Mouse (Mus musculus) natural killer cell, adult 2 months (primary cell): ENCODE measurements around the gene Tnf.
A peak's percentile ranks its signal among the peaks of the same experiment; 100 is the strongest.

Experiments
- DNase-seq, 2 experiments: peaks; one replicate each; pipeline ENCODE4 v3.0.0; 2022; ENCODE audit warnings: low spot score in 2 of 2

Gene Tnf

DNA sequence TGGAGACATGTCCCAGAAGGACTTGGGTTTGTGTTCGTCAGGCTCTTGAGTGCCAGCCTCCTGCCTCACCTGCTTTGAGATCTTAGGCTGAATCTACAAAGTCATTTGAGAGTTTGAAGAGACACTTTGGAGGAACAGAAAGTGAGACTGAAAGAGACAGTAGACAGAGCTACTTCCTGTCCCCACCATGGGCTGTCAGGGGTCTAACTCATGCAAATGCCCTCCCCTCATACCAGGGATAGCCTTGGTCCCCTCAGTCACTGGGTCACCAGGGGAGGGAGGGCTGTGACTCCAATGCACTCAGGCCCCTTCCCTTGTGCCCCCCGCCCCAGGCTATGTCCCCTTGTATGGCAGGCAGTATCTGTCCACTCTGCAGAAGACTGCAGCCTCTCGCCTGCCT lies 28.5 kb downstream of the Tnf start:
- DNase-seq, result peak in 1 of 2 experiments; percentile 65

DNA sequence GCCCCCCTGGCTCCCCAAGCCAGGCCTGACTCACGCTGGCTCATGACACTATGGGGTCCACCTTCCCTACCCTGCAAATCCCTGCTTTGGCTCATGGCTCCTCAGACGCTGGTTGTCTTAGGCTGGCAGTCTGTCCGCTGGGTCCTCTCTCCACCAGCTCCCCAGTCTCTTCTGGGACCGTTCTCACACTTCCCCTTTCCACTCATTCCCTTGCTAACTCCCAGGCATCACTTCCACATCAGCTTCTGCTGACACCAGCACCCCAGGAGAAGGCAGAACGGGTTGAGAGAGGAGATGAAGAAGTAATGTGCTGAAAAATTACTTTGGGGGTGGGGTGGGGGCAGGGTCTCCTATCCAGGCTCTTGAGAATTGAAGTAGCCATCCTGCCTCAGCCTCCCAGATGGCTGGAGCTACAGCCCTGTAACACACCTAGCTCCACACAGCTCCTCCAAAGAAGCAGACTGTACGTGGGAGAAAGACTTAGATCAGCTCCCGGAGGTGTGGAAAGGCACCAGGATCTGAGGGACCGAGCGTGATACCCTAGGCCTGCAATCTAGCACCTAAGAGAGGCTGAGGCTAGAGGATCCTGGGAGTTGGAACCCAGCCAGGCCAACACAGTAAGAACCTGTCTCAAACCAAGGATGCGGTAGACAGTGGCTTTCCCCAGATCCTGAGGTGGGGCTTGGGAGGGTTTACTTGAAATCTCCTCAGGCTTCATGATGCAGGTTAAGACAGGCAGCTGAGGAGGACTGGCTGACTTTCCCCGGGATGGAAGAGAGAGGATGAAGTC lies 29.2 kb downstream of the Tnf start:
- DNase-seq, result no peak

DNA sequence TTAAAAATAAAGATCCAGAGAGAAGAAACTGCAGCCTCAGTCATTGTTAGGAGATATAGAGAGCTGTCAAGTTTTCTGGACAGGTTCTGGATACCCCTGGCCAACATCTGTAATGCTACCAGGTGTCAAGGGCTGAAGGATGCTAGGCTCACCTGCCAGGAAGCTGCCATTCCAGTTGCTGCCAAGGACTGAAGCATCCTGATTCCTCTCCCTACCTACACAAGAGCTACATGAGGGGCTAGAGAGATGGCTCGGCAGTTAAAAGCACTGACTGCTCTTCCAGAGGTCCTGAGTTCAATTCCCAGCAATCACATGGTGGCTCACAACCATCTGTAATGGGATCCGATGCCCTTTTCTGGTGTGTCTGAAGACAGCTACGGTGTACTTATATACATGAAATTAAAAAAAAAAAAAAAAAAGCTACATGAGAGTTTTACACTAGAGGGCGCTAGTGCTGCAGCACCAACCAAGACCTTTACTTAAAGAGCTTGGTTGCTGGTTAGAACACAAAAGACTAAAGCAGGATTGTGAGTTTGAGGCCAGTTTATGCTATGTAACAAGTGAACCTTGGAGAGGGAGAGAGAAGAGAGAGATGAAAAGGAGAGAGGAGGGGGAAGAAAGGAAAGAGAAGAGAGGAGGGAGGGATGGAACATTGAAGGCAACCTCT lies 33.1 kb downstream of the Tnf start:
- DNase-seq, result peak in 1 of 2 experiments; percentile 52

DNA sequence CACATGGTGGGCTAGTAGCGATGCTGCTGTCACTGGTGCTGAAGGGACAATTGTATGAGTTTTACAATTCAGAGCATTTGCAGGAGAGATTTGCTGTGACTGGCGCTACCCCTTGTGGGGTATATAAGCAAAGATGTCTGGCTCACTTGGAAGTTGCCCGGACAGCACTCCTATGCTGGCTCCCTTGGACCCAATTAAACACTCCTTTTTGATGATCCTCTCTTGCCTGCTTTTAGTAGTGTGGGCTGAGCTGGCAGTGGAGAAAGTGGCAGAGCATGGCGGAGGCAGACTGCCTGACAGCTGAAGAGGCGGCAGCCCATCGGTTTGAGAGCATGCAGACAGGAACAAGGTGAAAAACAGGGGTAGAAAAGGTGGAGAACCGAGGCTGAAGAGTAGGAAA lies 34.0 kb downstream of the Tnf start:
- DNase-seq, result no peak

DNA sequence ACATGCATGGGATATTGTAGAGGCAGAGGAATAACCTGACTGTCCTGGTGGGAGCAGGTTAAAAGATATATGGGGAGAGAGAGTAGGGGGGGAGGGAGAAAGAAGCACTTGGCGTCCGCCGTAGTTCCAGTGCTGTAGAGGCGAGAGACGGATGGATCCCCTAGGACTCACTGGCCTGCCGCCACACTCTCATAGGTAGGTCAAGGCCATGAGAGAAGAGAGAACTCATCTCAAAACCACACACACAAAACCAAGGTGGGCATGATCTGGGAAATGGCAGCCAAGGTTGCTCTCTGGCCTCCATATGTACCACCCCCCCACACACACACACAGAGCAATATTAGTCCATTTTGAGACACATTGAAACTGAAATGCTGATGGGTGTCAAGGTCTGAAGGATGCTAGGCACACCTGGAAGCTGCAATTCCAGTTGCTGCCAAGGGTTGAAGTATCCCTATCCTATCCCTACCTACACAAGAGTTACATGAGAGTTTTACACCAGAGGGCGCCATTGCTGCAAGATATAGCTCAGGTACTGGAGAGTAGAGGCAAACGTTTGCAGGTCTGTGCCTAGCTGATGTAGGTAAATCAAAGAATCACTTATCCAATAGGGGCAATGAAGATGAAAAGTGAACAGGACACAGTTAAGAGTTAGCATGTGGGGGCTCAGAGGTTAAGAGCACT lies 35.3 kb downstream of the Tnf start:
- DNase-seq, result peak; percentile 67 to 79

DNA sequence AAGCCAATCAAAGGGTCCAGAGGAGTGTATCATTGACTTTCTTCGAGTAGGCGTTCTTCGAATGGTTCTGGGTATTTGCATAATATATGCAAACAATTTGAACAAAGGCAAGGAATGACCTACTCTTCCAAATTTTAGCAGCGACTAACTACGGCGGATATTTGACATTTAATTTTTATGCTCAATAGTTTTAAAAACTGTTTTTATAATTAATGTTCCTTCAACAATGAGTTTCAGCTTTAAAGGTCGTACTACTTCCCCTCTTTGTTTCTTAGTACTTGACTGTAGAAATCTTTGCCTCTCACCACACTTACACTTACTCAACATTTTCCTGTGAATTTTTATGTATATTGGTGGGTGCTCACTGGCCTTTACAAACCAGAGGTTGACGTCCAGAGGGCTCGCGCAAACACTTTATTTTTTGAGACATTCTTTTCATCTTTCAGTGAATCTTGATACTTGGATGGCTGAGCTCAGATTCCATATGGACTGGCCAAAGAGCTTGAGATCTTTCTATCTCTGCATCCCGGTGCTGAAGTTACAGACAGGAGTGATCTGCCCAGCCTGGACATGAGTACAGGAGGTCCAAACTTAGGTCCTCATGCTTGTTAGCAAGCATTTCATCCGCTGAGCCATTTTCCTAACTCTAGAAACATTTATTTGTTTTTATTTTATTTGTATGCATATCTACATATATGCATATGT lies 36.2 kb downstream of the Tnf start:
- no peak for DNase-seq

DNA sequence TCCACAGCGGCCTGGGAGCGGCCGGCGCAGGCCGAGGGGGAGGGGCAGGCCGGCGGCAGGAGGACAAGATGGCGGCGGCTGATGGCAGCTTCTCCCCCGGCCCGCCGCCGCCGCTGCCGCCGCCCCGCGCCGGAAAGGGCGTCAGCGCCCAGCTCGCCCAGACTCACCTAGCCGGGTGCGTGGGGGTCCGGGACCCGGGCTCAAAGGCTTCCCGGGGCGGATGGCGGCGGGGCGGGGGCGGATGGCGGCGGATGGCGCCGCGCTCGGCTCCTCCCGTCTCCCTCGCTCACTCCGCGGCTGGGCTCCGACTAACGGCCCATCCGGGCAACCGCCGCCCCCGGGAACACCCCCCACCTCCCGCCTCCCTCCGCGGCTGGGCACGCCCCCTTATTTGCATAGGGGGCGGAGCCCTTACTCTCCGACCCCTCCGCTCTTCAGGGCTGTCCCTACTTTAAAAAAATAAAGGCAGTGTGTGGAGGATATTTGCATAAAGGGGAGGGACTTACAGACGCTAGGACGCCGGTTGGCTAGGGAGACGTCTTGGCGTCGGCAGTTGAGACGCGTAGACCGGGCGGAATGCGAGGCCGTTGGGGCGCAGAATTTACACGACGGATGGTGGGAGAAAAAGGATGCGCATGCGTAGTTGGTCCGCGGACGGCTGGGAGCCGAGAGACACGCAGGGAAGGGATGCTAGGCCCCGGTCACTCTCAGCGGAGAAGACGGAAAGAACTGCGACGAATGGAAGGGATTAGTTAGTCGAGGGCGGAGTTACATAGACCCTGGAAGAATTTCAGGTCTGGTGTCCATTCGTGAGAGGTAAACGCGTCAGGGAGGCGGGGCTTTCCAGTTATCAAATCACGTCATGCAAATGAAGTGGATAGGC lies 37.0 kb downstream of the Tnf start, which contains the start of gene Prrc2a:
Prrc2a (minus strand) TSS at position 330 of the 883 bp plus-strand sequence.
- DNase-seq, result peak; percentile 97

DNA sequence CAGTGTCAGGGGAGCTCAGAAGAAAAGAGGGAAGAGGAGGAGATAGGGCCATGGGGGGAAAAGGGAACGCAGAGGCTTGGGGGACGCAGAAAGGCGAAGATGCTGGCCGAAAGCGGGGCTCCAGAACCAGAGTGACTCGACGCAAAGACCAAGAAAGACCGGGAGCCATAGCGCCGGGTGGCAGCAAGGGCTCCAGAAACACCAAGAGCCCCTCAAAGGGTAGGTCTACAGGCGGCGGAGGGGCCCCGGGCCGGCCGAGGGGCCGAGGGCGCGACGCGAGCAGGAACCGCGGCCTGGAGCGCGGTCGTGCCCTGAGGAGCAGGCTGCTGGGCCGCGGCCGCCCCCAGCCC lies 37.6 kb downstream of the Tnf start:
- no peak for DNase-seq

DNA sequence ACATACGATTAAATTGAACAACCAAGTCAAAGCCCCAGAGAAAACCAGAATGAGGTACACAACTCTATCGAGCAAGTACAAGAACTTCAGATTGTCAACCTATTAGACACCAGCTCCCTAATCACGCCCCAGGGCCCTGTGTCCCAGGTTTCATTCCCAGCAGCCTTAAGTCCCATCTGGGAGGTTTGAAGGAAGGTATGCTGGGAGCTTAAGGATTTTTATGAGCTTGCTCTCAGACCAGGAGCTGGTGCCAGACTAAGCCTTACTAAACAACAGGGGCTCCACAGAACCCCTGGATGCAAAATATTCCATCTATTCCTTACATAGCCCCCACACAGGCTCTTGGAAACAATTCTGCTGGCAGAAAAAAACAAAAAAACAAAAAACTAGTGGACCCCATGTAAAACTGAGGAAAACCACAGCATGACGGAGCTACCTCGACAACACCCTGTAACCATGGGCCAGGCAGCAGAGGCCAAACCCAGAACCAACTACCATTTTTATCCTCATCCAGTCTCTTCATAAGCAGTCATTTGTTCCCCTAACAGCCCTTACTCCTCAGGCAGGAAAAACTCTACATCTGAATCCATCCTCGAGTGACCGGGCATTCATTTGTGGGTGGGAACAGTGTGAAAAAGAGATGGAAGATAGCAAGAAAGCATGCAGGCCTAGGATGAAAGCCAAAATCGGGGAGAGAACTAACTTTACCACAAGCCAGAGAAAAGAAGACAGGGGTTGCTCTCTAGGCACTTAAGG lies 38.3 kb downstream of the Tnf start:
- no peak for DNase-seq

DNA sequence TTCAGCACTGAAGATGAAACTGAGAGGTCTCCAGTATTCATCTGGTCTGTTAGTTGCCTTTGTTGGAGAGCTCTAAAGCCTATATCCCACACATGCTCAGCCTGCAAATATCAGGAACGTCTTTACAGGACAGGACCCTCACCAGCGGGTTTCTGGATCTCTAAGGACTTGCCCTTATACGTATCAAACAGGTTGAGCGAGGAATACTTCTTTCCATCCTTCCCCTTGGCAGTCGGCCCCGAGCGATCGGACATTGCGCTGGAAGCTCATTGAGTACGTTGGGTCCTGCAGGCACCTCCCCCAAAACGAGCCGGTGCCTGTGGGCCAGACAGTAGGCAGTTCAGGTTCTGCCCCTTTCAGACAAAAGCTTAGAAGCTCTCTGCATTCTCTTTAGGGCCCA lies 39.1 kb downstream of the Tnf start:
- no peak for DNase-seq

DNA sequence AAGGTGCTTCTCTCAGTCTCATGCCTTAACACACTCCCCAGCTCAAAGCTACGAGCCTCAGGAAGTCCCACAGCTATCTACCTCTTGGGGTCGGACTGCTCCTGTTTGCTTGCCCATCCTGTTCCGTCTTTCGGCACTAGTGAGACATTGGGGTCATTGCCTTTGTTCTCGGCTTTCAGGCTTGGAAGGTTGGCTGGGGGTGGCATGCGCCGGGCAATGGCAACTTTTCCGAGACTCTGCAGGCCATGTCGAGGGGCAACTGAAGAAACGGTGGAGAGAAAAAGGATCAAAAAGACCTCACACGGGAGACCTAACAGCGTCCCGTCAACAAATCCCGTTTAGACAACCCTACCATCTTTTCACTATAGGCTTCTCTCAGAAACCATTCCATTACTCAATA lies 39.7 kb downstream of the Tnf start:
- DNase-seq, result no peak

DNA sequence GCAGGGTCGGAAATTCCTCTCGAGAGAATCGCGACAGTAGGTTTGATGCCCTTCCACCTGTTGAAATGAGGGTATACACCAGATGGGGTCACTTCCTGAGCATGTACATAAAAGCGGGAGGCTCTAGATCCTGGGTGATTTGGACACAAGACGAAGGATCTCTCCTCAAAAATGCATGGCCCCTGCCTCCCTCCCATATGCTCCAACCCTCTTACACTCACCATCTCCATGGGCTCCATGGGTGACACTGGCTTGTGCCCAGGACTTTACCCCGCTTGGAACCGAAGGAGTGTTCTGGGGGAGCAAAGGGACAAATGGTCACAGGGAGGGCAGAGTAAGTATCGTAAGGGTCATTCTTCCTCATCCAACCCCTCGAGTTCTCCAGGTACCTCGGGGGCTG lies 40.4 kb downstream of the Tnf start:
- no peak for DNase-seq

DNA sequence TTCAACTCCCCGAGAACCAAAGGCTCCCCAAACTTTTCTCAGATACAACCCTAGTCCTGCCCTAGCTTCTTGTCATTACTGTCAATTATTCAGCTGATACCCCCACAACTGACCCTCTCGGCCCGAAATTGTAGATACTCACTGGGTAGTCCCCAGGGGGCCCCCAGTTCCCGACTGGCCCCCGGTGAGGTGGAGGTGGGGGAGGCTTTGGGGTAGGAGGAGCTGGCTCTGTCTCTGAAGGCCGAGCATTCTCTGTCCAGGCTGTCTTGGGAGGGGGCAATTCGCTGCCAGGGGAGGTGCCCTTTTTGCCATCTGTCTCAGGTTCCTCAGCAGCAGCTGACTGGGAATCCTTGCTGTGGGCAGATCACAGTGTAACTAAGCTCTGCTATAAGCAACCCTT lies 42.2 kb downstream of the Tnf start:
- DNase-seq, result no peak

DNA sequence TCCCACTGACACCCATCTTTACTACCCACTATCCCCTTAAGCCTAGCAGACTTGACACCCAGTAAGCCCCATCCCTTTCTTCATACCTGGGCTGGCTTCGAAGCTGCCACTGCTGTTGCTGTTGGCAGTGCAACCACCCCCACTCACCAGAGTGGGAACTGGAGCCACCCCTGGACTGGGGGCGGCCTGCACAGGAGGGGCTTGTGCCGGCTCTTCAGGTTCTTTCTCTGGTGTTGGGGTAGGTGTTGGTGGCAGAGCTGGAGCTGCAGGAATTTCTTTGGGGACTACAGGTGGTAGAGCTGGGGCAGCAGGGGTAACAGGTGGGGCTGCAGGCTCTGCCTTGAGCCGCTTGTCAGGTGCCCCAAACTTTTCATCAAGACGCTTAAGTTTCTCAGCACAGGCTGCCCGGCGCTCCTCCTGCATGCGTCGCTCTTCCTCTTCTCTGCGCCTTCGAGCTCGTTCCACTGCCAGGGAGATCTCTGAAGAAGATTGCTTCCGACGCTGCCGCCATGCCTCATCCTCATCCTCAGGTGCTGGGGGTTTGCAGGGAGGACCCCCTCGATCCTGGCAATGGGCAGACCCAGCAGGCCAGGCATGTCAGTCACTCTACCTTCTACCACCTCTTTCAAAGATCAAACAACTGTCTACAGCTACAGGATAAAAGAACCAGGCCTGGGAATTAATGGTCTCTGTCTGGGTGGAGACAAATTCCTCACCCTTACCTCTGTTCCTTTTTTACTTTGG lies 42.8 kb downstream of the Tnf start:
- DNase-seq, result no peak

DNA sequence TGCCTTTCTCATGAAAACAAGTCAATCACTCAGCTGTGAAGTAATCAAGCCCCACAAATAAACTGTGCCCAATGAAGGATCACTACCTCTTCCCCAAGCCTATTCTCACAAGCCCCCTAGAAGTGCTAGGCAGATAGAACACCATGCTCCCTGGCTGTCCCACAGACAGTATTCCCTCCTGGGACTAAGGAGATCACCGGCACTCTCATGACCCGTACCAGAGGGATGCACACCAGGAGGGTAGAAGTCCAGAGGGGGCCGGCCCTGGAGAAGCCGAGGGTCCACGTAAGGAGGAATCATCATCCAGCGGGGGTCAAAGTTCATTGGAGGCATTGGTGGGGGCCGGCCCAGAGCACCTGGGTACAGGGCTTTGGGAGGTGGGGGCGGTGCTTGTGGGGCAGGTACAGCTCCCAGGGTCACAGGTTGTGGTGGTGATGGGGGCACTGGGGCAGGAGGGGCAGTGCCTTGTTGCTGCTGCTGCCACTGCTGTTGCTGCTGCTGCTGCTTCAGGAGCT lies 44.1 kb downstream of the Tnf start:
- no peak for DNase-seq

DNA sequence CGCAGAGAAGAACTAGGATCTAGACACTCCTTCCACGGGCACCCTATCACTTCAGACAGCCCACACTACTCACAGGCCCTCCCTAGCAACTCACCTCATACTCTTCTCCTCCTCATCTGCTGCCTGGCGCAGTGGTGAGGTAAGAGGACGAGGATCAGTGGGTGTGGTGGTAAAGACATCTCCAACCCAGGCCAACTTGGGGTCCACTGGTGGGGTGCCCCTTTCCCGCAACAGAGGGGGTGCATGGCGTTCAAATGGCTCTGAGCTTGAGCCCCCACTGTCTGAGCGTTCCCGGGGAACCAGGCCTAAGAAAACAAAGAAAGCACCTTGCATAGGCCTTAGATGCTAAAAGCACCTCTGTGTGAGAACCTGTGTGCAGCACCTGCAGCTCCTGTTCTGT lies 44.6 kb downstream of the Tnf start:
- no peak for DNase-seq

DNA sequence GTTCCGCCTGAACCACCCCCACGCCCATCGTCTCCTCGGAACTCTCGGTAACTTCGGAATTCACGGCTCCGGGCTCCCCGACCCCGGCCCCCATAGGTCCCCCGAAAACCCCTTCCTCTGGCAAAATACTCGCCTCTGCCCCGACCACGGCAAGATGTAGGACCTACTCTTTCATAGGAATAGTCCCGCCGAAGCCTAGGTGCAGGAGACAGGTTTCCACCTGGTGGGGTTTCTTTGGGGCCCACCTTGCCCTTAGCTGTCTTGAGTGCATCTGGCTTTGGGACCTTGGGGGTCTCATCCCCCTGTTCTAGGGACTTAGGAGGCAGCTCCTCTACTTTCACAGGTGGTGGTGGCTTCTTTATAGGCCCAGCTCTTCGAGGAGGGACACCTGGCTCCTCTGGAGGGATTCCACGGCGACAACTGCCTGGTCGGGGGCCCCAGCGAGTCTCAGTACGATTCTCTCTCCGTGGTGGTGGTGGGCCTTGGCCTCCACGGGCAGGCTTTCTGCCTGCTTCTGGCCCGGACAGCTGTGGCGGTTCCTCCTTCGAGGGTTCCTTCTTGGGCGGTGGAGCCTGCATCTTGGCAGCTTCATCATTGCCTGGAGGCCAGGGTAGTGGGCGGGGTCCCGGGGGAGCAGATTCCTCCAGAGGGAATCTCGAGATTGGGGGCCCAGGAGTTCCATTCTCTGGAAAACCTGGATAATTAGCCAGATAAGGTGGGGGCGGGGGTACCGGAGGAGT lies 45.2 kb downstream of the Tnf start:
- DNase-seq, result no peak

DNA sequence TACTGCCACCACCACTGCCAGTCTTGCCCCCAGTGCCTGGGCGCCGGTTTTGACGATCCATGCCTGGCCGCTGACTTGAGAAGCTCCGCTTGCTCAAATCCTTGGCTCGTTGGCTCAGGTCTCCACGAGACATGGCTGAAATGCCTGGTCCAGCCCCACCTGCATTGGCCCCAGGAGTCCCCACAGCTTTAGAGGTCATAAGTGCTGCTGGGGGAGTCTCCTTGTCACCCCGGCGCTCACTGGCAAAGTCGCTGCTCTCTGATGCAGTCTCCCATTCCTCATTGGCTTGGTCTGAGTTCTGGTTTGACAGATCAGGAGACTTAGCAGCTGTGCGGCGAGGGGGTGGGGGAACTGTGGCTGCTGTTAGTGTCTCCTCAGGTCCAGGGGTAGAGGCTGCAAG lies 46.4 kb downstream of the Tnf start:
- DNase-seq, result no peak

DNA sequence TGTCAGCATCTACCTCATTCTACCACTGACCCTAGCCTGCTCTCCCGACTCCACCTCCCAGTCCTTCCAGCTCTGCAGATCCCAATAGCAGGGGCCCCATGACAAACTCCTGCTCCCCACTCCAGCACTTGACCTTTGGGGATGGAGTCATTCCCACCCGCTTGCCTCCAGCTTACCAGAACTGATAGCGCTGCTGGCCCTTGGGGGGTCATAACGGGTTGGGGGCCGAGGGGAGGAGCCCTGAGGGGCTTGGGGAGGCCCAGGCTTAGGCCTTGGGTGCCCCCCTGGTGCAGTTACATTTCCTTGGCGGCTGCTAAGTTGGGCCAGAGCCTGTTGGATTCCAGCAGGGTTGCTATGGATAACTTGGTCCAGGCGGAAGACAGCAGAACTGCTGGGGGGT lies 47.2 kb downstream of the Tnf start:
- no peak for DNase-seq
